Mouse (Mus musculus) left cerebral cortex, postnatal 36 days (tissue): ENCODE data around the gene Kcnrg. TPM values are rescaled to one million over a fixed set of nuclear protein-coding genes. Genes with fewer than 3 reads are reported as not detected.

Experiments used
- DNase-seq, 2 experiments: peaks; one replicate each; pipeline ENCODE4 v3.0.0; 2021 to 2022; ENCODE audit warnings: low spot score in 2 of 2, mixed read lengths in 1 of 2
- intact Hi-C: fragments of 180-260 bp; cut with DNase I; formaldehyde crosslinking; loops from one replicate; pipeline ENCODE4 v1.15.1; 2025
- microRNA-seq: library from miRNA; unstranded; fragments of <30 nt; microRNA quantifications from one replicate; pipeline ENCODE4 v1.2.0, GENCODE M21; 2022
- total RNA-seq, 2 experiments: library from RNA; stranded (reverse); gene quantifications; 2 replicates each; pipeline ENCODE4 v1.2.3; 2021

Kcnrg gene
- total RNA-seq, 2 experiments from 2014 or later, result 0.64 to 1.1 TPM

GRCm38 (mm10) chr14:61620371-61620770 is 13.1 kb downstream of the Kcnrg start:
- intact Hi-C loops, result no loop called here
- no peak for DNase-seq

GRCm38 (mm10) chr14:61635969-61636368 is 28.7 kb downstream of the Kcnrg start:
- DNase-seq, result no peak
- intact Hi-C loops, result no loop called here

- DNase-seq, result no peak
- intact Hi-C loops, result no loop called here
These were observed 35.4 kb downstream of the Kcnrg start for GRCm38 (mm10) chr14:61642668-61643067.

- intact Hi-C loops, result loop anchor here (5.0 kb wide), 1 partner anchor 397 kb away; no protein-coding TSS in a partner anchor
- DNase-seq, result no peak
These were observed 38.3 kb downstream of the Kcnrg start for GRCm38 (mm10) chr14:61645547-61645946.

- intact Hi-C loops, result loop anchor here (5.0 kb wide), 1 partner anchor 395 kb away; no protein-coding TSS in a partner anchor
- DNase-seq, result peak; percentile 12 to 28
These were observed 40.1 kb downstream of the Kcnrg start for GRCm38 (mm10) chr14:61647182-61647880.

- peak in 1 of 2 experiments; percentile 17 for DNase-seq
- intact Hi-C loops, result loop anchor here (1.0 to 5.0 kb wide), 3 partner anchors 34 to 811 kb away; no protein-coding TSS in a partner anchor
These were observed 40.8 kb downstream of the Kcnrg start for GRCm38 (mm10) chr14:61647881-61648684.

- peak; percentile 94 to 95 for DNase-seq
- intact Hi-C loops, result loop anchor here (1.0 to 5.0 kb wide), 3 partner anchors 33 to 810 kb away; no protein-coding TSS in a partner anchor
These were observed 41.6 kb downstream of the Kcnrg start for GRCm38 (mm10) chr14:61648685-61649504.

- intact Hi-C loops, result loop anchor here (10.0 kb wide), 1 partner anchor 604 kb away; no protein-coding TSS in a partner anchor
- no peak for DNase-seq
These were observed 43.2 kb downstream of the Kcnrg start for GRCm38 (mm10) chr14:61650291-61650960.

- intact Hi-C loops, result loop anchor here (10.0 kb wide), 1 partner anchor 598 kb away; no protein-coding TSS in a partner anchor
- DNase-seq, result no peak
These were observed 49.2 kb downstream of the Kcnrg start for GRCm38 (mm10) chr14:61656469-61656868.

- DNase-seq, result no peak
- intact Hi-C loops, result no loop called here
These were observed 54.2 kb downstream of the Kcnrg start for GRCm38 (mm10) chr14:61661496-61661895.

GRCm38 (mm10) chr14:61662307-61662706 is 55.0 kb downstream of the Kcnrg start:
- DNase-seq, result no peak
- intact Hi-C loops, result no loop called here

Small RNA genes lying within 50 kb of the gene (microRNA-seq; reads per million reads assigned to microRNA genes)
- 618 reads per million, percentile 75 among the genes with 10 or more reads in this experiment for gene Mir15a
- gene Mir16-1, result 404 reads per million, percentile 68 among the genes with 10 or more reads in this experiment

Other genes with a start within 250 kb of the Kcnrg start
- 1 to 10 TPM; 3.4 to 4.8 TPM for gene Ebpl, start 247.0 kb upstream of the Kcnrg start, total RNA-seq
- 10 to 100 TPM; 68.0 to 71.6 TPM for gene Kpna3, start 167.6 kb upstream of the Kcnrg start, total RNA-seq
- gene Spryd7, start 50.6 kb upstream of the Kcnrg start, total RNA-seq, result 10 to 100 TPM; 45.8 to 48.7 TPM
- gene Trim13, start 9.2 kb upstream of the Kcnrg start, total RNA-seq, result 10 to 100 TPM; 11.8 to 11.9 TPM